Mouse (Mus musculus) forebrain, postnatal 0 days (tissue): ENCODE results near the gene Slc25a27. TPM values are rescaled to one million over a fixed set of nuclear protein-coding genes. Genes with fewer than 3 reads are reported as not detected.
A peak's percentile ranks its signal among the peaks of the same experiment; 100 is the strongest.

Source experiments
- ATAC-seq: fragments of 200-750 bp; cut with Nextera tagmentation; 2 replicates; pipeline ENCODE4 v1.8.0; 2017; ENCODE audit warnings: mild to moderate bottlenecking, moderate library complexity
- DNase-seq: peaks from one replicate; pipeline ENCODE4 v3.0.0-alpha.2; 2015
- H3K27ac ChIP-seq: fragments of 300-500 bp; sonication (generic); 2 replicates; pipeline ENCODE4 v1.5.1; 2014; ENCODE audit warnings: low read depth, mild to moderate bottlenecking, antibody characterized with exemption, low read length, moderate library complexity, mixed read lengths
- H3K27me3 ChIP-seq: fragments of 300-500 bp; sonication (generic); 2 replicates; pipeline ENCODE4 v1.6.1; 2014; ENCODE audit warnings: mild to moderate bottlenecking, low read length, mixed read lengths; ENCODE audit not compliant: insufficient read depth
- H3K36me3 ChIP-seq: fragments of 300-500 bp; sonication (generic); 2 replicates; pipeline ENCODE4 v1.6.1; 2014; ENCODE audit warnings: mild to moderate bottlenecking, moderate library complexity; ENCODE audit not compliant: insufficient read depth
- H3K4me1 ChIP-seq: fragments of 300-500 bp; sonication (generic); 2 replicates; pipeline ENCODE4 v1.6.1; 2014; ENCODE audit warnings: antibody characterized with exemption; ENCODE audit not compliant: insufficient read depth
- H3K4me2 ChIP-seq: fragments of 300-500 bp; sonication (generic); 2 replicates; pipeline ENCODE4 v1.6.1; 2014; ENCODE audit warnings: low read depth, mild to moderate bottlenecking, moderate library complexity
- H3K4me3 ChIP-seq: fragments of 300-500 bp; sonication (generic); 2 replicates; pipeline ENCODE4 v1.5.1; 2014; ENCODE audit warnings: low read depth, low read length, mixed read lengths
- H3K9ac ChIP-seq: fragments of 300-500 bp; sonication (generic); 2 replicates; pipeline ENCODE4 v1.6.1; 2014; ENCODE audit warnings: mild to moderate bottlenecking
- H3K9me3 ChIP-seq: fragments of 300-500 bp; sonication (generic); 2 replicates; pipeline ENCODE4 v1.6.1; 2016; ENCODE audit warnings: low read length
- CTCF ChIP-seq: sonication (generic); IDR thresholded peaks from 2 replicates; pipeline ENCODE4 v1.5.1; 2016; ENCODE audit warnings: antibody characterized with exemption, control low read depth, low read depth
- WGBS: fragments of 180-500 bp; shearing (Covaris S2); extraction: QIAGEN DNeasy Blood & Tissue Kit; methylation state at CpG from one replicate; pipeline ENCODE4 v1.1.7; 2014; 5-methylcytosine and 5-hydroxymethylcytosine counted together
- polyA plus RNA-seq: library from polyadenylated mRNA; unstranded; fragments of >200 nt; fragmentation: Nextera tagmentation; extraction: Ambion mirVana; gene quantifications from 2 replicates; pipeline ENCODE4 v1.2.1, GENCODE M21; 2015
- total RNA-seq: library from RNA; depleted of rRNA; stranded (reverse); fragments of >200 nt; gene quantifications from 2 replicates; pipeline ENCODE4 v1.2.3, GENCODE M21; 2014

Gene Slc25a27
- total and polyA plus RNA-seq, 2 experiments from 2014 or later = 54.3 to 61.8 TPM

DNA sequence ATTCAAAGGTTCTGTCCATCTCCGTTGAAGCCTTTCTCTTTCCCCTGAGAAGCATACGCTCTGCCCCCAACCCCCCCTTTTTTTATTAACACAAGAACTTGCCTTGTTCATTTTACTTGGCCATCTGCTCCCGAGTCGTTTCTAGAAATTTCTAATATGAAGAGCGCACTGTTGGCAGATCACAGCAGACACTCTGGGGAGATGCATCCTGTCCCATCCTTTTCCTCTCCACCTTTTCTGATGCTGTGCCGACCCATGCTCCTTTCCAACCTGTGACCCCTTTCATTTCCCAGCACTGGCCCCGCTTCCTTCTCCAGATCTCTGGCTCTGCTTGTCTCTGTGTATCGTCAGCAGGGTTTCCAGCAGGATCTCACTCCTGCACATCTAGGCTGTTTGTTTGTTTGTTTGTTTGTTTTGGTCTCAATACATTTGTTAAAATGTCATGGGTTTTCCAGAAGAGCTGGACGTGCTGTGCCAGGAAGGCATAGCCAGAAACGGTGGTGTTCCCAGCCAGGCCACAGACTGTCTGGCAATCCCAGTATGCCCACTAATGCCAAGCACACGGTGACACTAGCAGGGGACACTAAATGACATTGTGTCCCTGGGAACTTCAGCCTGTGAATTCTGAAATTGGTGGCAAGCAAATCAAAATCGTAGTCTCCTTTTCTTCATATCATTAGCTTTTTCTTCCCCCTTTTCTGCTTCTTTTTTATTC is 37.4 kb upstream of the Slc25a27 start:
- no peak for TF ChIP-seq CTCF
- no peak for ATAC-seq

DNA sequence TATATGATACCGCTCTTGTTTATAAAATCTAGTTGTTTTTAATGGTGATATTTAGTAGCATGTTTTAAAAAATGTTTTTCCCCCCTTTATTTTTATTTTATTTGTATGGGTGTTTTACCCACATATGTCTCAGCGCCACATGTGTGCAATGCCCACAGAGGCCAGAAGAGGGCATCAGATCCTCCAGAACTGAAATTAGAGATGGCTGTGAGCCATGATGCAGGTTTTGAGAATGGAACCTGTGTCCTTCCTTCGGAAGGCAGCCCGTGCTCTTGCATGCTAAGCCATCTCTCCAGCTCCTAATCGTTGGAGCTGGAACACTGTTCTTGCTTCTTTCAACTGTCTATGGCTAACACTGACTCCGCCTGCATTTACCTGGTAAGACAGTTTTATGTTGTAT is 34.0 kb upstream of the Slc25a27 start:
- Histone ChIP-seq H3K36me3 (no peaks in the 10 kb centered on the region), H3K4me1 (no peaks in the 10 kb centered on the region), H3K4me2 (no peak overlapping the region), H3K4me3 (no peak overlapping the region), H3K9ac (no peak overlapping the region), H3K9me3 (no peaks in the 10 kb centered on the region), H3K27me3 (no peaks in the 10 kb centered on the region), H3K27ac (no peak overlapping the region)
- WGBS = 59% methylated on average over 6 of the region's 6 CpGs
- ATAC-seq (no peak), DNase-seq (peak; percentile 74)
- peak; percentile 83 for TF ChIP-seq CTCF

More for the DNA sequence above, 37.4 kb upstream of the Slc25a27 start:
- 0 out of 2 replicates have a peak, but pooled peaks cover 2% of the 10 kb centered on the region for H3K9me3 ChIP-seq
- H3K4me1 ChIP-seq = no peaks in the 10 kb centered on the region
- no peaks in the 10 kb centered on the region for H3K27me3 ChIP-seq
- H3K4me3 ChIP-seq = no peak overlapping the region
- no peak overlapping the region for H3K4me2 ChIP-seq
- H3K36me3 ChIP-seq = no peaks in the 10 kb centered on the region
- no peak overlapping the region for H3K27ac ChIP-seq
- no peak overlapping the region for H3K9ac ChIP-seq
- DNase-seq = no peak
- 81% methylated on average over 12 of the region's 12 CpGs for WGBS

- no peak overlapping the region for H3K27ac ChIP-seq
- 36% methylated on average over 14 of the region's 14 CpGs for WGBS
- peak overlapping the region; percentile 39 for H3K9ac ChIP-seq
- DNase-seq (peak; percentile 92), ATAC-seq (peak; percentile 60)
- peak overlapping the region; percentile 34 for H3K4me2 ChIP-seq
- H3K27me3 ChIP-seq = no peaks in the 10 kb centered on the region
- peak; percentile 96 for TF ChIP-seq CTCF
- H3K36me3 ChIP-seq = no peaks in the 10 kb centered on the region
- H3K4me3 ChIP-seq = no peak overlapping the region
- H3K9me3 ChIP-seq = no peaks in the 10 kb centered on the region
- H3K4me1 ChIP-seq = no peaks in the 10 kb centered on the region
Observed at GRCm38 (mm10) chr17:43698997-43699649, 32.1 kb upstream of the Slc25a27 start.

GRCm38 (mm10) chr17:43689591-43689990 is 22.6 kb upstream of the Slc25a27 start:
- H3K9ac ChIP-seq = no peak overlapping the region
- no peak for ATAC-seq
- H3K4me1 ChIP-seq = no peaks in the 10 kb centered on the region
- H3K9me3 ChIP-seq = no peaks in the 10 kb centered on the region
- H3K27ac ChIP-seq = no peak overlapping the region
- no peak overlapping the region for H3K4me2 ChIP-seq
- DNase-seq = no peak
- no peaks in the 10 kb centered on the region for H3K27me3 ChIP-seq
- H3K36me3 ChIP-seq = no peaks in the 10 kb centered on the region
- no peak overlapping the region for H3K4me3 ChIP-seq
- TF ChIP-seq CTCF = no peak
- WGBS = 87% methylated on average over 9 of the region's 9 CpGs

DNA sequence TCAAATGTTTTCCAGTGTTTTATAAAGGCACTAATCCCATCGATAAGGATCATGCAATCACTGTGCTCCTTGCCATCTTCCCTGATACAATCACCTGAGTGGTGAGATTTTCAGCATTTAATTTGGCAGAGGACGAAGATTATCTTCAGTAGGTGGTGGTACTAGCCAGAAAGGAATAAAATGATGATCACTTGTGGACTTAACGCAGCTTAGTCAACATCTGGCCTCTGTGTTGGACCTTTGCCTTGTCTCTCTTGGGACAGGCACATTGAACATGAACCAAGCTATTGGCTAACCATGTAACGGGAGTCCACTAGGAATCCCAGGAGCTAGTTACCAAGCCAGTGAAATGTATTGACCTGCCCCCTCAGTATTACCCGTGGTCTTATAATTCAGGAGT is 17.6 kb upstream of the Slc25a27 start:
- ATAC-seq (no peak), DNase-seq (no peak)
- no peak overlapping the region for H3K4me2 ChIP-seq
- 97% methylated on average over 5 of the region's 5 CpGs for WGBS
- no peaks in the 10 kb centered on the region for H3K36me3 ChIP-seq
- H3K9ac ChIP-seq = no peak overlapping the region
- no peaks in the 10 kb centered on the region for H3K4me1 ChIP-seq
- H3K4me3 ChIP-seq = no peak overlapping the region
- TF ChIP-seq CTCF = no peak
- H3K9me3 ChIP-seq = no peaks in the 10 kb centered on the region
- H3K27ac ChIP-seq = no peak overlapping the region
- H3K27me3 ChIP-seq = no peaks in the 10 kb centered on the region

DNA sequence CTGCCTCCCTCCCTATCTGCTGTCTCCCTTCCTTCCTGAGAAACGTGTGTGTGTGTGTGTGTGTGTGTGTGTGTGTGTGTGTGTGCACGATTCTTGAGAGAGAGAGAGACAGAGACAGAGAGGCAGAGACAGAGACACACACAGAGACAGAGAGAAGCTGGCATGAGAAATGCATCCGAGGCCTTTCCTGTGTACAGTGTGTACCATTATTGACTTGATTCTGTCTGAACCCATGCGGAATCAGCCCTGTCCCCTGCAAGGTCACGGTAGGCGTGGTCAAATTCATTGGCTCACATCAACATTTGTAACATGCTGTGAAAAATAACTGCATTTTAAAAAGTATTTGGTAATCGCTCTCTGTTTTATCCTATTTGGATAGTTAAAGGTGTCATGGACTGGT is 17.1 kb upstream of the Slc25a27 start:
- H3K27ac ChIP-seq = no peak overlapping the region
- H3K4me2 ChIP-seq = no peak overlapping the region
- no peaks in the 10 kb centered on the region for H3K27me3 ChIP-seq
- H3K4me1 ChIP-seq = no peaks in the 10 kb centered on the region
- no peak for TF ChIP-seq CTCF
- no peaks in the 10 kb centered on the region for H3K9me3 ChIP-seq
- ATAC-seq = no peak
- H3K4me3 ChIP-seq = no peak overlapping the region
- no peak overlapping the region for H3K9ac ChIP-seq
- H3K36me3 ChIP-seq = no peaks in the 10 kb centered on the region
- WGBS = 95% methylated on average over 6 of the region's 7 CpGs
- no peak for DNase-seq

DNA sequence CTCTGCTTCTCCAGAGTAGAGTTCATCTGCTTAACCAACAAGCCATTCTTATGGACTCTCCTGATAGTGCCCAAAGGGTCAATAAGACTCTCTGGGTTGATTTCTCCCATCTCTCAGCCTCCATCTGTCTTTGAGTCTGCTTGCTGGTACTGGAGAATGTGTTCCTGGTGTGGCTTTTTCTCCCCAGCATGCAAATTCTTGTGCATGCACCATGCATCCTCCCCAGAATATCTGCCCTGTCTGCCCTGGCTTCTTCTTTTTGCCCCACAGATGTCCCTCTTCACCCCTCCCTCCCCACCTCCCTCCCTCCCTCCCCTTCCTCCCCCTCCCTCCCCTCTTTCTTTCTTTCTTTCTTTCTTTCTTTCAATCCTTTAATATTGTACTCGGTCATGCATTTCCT is 10.3 kb upstream of the Slc25a27 start:
- WGBS = 6% methylated on average over 1 of the region's 1 CpGs
- no peak overlapping the region for H3K9ac ChIP-seq
- no peak overlapping the region for H3K27ac ChIP-seq
- no peaks in the 10 kb centered on the region for H3K36me3 ChIP-seq
- DNase-seq = no peak
- no peak for ATAC-seq
- H3K27me3 ChIP-seq = no peaks in the 10 kb centered on the region
- no peaks in the 10 kb centered on the region for H3K9me3 ChIP-seq
- H3K4me2 ChIP-seq = no peak overlapping the region
- no peak for TF ChIP-seq CTCF
- no peaks in the 10 kb centered on the region for H3K4me1 ChIP-seq
- no peak overlapping the region for H3K4me3 ChIP-seq
